Mouse (Mus musculus) heart, embryonic 14.5 days (tissue): ENCODE measurements around the gene Ralgds. TPM values are rescaled to one million over a fixed set of nuclear protein-coding genes. Genes with fewer than 3 reads are reported as not detected.
"Not testable (repeated sequence)": the region's sequence is repeated elsewhere in the genome, so short reads cannot be mapped to it uniquely, and the experiment has no call there.

Source experiments
- ATAC-seq: fragments of 200-750 bp; cut with Nextera tagmentation; 2 replicates; pipeline ENCODE4 v1.8.0; 2017; ENCODE audit warnings: low read depth, moderate TSS enrichment; ENCODE audit not compliant: insufficient number of reproducible peaks, insufficient read depth, low FRiP score
- H3K27ac ChIP-seq, 2 experiments: fragments of 200-500 bp in 1 of 2; fragments of 300-500 bp in 1 of 2; sonication (generic) in 1 of 2; replicated peaks in 1 of 2; 2 replicates each; pipeline ENCODE4 v1.5.1; 2012 to 2014; ENCODE audit warnings: low read depth in 2 of 2, low read length in 2 of 2, control low read depth in 1 of 2, mild to moderate bottlenecking in 1 of 2, mixed read lengths in 1 of 2; ENCODE audit not compliant: control insufficient read depth in 1 of 2, insufficient read depth in 1 of 2
- H3K27me3 ChIP-seq: fragments of 300-500 bp; sonication (generic); 2 replicates; pipeline ENCODE4 v1.6.1; 2014; ENCODE audit warnings: mild to moderate bottlenecking, low read length, control low read depth; ENCODE audit not compliant: control insufficient read depth, insufficient read depth
- H3K36me3 ChIP-seq: fragments of 300-500 bp; sonication (generic); 2 replicates; pipeline ENCODE4 v1.6.1; 2014; ENCODE audit warnings: mild to moderate bottlenecking, control low read depth, low read length, mixed read lengths; ENCODE audit not compliant: control insufficient read depth, insufficient read depth
- H3K4me1 ChIP-seq, 2 experiments: fragments of 200-500 bp in 1 of 2; fragments of 300-500 bp in 1 of 2; sonication (generic) in 1 of 2; 2 replicates each; pipeline ENCODE4 v1.6.1; 2012 to 2014; ENCODE audit warnings: low read length in 2 of 2, control low read depth in 1 of 2, mixed read lengths in 1 of 2; ENCODE audit not compliant: control insufficient read depth in 2 of 2, insufficient read depth in 2 of 2
- H3K4me2 ChIP-seq: fragments of 300-500 bp; sonication (generic); 2 replicates; pipeline ENCODE4 v1.6.1; 2014; ENCODE audit warnings: mild to moderate bottlenecking, low read length
- H3K4me3 ChIP-seq, 2 experiments: fragments of 200-500 bp in 1 of 2; fragments of 300-500 bp in 1 of 2; sonication (generic) in 1 of 2; 2 replicates each; pipeline ENCODE4 v1.5.1; 2012 to 2014; ENCODE audit warnings: low read length in 2 of 2, mild to moderate bottlenecking in 2 of 2, control low read depth in 1 of 2, low read depth in 1 of 2, moderate library complexity in 1 of 2; ENCODE audit not compliant: control insufficient read depth in 1 of 2, insufficient read depth in 1 of 2
- H3K9ac ChIP-seq: fragments of 300-500 bp; sonication (generic); 2 replicates; pipeline ENCODE4 v1.6.1; 2014; ENCODE audit warnings: mild to moderate bottlenecking, low read length
- H3K9me3 ChIP-seq: fragments of 300-500 bp; sonication (generic); 2 replicates; pipeline ENCODE4 v1.6.1; 2016; ENCODE audit warnings: low read length, control low read depth; ENCODE audit not compliant: control insufficient read depth
- WGBS: fragments of 180-500 bp; shearing (Covaris S2); extraction: QIAGEN DNeasy Blood & Tissue Kit; methylation state at CpG from one replicate; pipeline ENCODE4 v1.1.7; 2014; 5-methylcytosine and 5-hydroxymethylcytosine counted together
- polyA plus RNA-seq: library from polyadenylated mRNA; unstranded; fragments of >200 nt; fragmentation: Nextera tagmentation; extraction: Ambion mirVana; gene quantifications from 2 replicates; pipeline ENCODE4 v1.2.1, GENCODE M21; 2014

Gene Ralgds
- polyA plus RNA-seq, 1 experiment from 2014 or later, result 21.1 TPM

- Histone ChIP-seq H3K9me3 (peaks cover 6% of the 10 kb centered on the region; the same call in 1 of the 2 replicates), H3K4me2 (no peak overlapping the region), H3K9ac (no peak overlapping the region), H3K4me3 (no peak overlapping the region), H3K36me3 (peaks cover 28% of the 10 kb centered on the region), H3K4me1 (peaks cover 8 to 13% of the 10 kb centered on the region in 2 experiments), H3K27me3 (peaks cover 3% of the 10 kb centered on the region), H3K27ac (no peak overlapping the region)
- no peak for ATAC-seq
- WGBS, result 93% methylated on average over 2 of the region's 2 CpGs
These were observed 42.3 kb upstream of the Ralgds start for GRCm38 (mm10) chr2:28470591-28470990.

GRCm38 (mm10) chr2:28472011-28472410 is 40.9 kb upstream of the Ralgds start:
- not testable (repeated sequence) for H3K27ac ChIP-seq, H3K9me3 ChIP-seq, H3K4me1 ChIP-seq, H3K4me2 ChIP-seq, H3K4me3 ChIP-seq, ATAC-seq, H3K9ac ChIP-seq, H3K27me3 ChIP-seq
- H3K36me3 ChIP-seq, result peaks cover 28% of the 10 kb centered on the region
- WGBS, result 92% methylated on average over 7 of the region's 8 CpGs

- not testable (repeated sequence) for H3K27me3 ChIP-seq, H3K4me1 ChIP-seq, H3K36me3 ChIP-seq, H3K9ac ChIP-seq, H3K27ac ChIP-seq, H3K4me2 ChIP-seq, H3K9me3 ChIP-seq, ATAC-seq, H3K4me3 ChIP-seq
- WGBS, result 86% methylated on average over 5 of the region's 5 CpGs
These were observed 34.9 kb upstream of the Ralgds start for GRCm38 (mm10) chr2:28477993-28478392.

GRCm38 (mm10) chr2:28479208-28480204 is 33.4 kb upstream of the Ralgds start:
- H3K9ac ChIP-seq, result no peak overlapping the region
- no peaks in the 10 kb centered on the region for H3K27me3 ChIP-seq
- ATAC-seq, result no peak
- H3K4me3 ChIP-seq, result peak overlapping the region in 1 of 2 experiments; percentile 15; a peak in 1 of 4 replicates
- H3K9me3 ChIP-seq, result no peaks in the 10 kb centered on the region
- WGBS, result 69% methylated on average over 20 of the region's 20 CpGs
- H3K4me1 ChIP-seq, result no peaks in the 10 kb centered on the region
- H3K4me2 ChIP-seq, result no peak overlapping the region
- no peak overlapping the region for H3K27ac ChIP-seq
- H3K36me3 ChIP-seq, result no peaks in the 10 kb centered on the region

- Histone ChIP-seq H3K9ac (no peak overlapping the region), H3K27ac (no peak overlapping the region), H3K4me3 (no peak overlapping the region), H3K4me2 (no peak overlapping the region), H3K36me3 (no peaks in the 10 kb centered on the region), H3K4me1 (no peaks in the 10 kb centered on the region), H3K27me3 (no peaks in the 10 kb centered on the region), H3K9me3 (no peaks in the 10 kb centered on the region)
- WGBS, result 60% methylated on average over 2 of the region's 2 CpGs
- ATAC-seq, result no peak
These were observed 29.1 kb upstream of the Ralgds start for GRCm38 (mm10) chr2:28483861-28484260.

GRCm38 (mm10) chr2:28494521-28494920 is 18.4 kb upstream of the Ralgds start:
- no peak overlapping the region for H3K27ac ChIP-seq
- 74% methylated on average over 2 of the region's 2 CpGs for WGBS
- ATAC-seq, result no peak
- H3K9ac ChIP-seq, result no peak overlapping the region
- H3K4me1 ChIP-seq, result no peaks in the 10 kb centered on the region
- no peak overlapping the region for H3K4me2 ChIP-seq
- H3K4me3 ChIP-seq, result no peak overlapping the region
- H3K27me3 ChIP-seq, result no peaks in the 10 kb centered on the region
- H3K9me3 ChIP-seq, result no peaks in the 10 kb centered on the region
- no peaks in the 10 kb centered on the region for H3K36me3 ChIP-seq

GRCm38 (mm10) chr2:28495207-28495756 is 17.6 kb upstream of the Ralgds start:
- 75% methylated on average over 14 of the region's 14 CpGs for WGBS
- Histone ChIP-seq H3K9me3 (no peaks in the 10 kb centered on the region), H3K27me3 (no peaks in the 10 kb centered on the region), H3K4me2 (no peak overlapping the region), H3K9ac (no peak overlapping the region), H3K27ac (no peak overlapping the region), H3K36me3 (no peaks in the 10 kb centered on the region), H3K4me3 (no peak overlapping the region), H3K4me1 (no peaks in the 10 kb centered on the region)
- ATAC-seq, result no peak
